Mouse (Mus musculus): ENCODE measurements at regions not wholly inside any gene's neighbourhood (a gene's known extent, or its start where the extent isn't known, plus 50 kb on each side); places are given as distances from the start of the nearest gene placed in this dataset.
A peak's percentile ranks its signal among the peaks of the same experiment; 100 is the strongest.

GRCm38 (mm10) chr2:92804916-92805315 lies 110.0 kb upstream of the Syt13 start:
- in situ Hi-C loops (cut with MboI; ENCODE audit: low sequenced_read_pairs in 2 of 2, unreplicated experiment in 2 of 2): loop anchor here (25.0 kb wide), 2 partner anchors 193 to 318 kb away; no protein-coding TSS in a partner anchor
- H3K4me3 ChIP-seq (ENCODE audit: insufficient read depth in 1 of 2, low read depth in 1 of 2, low read length in 2 of 2, poor library complexity in 1 of 2, severe bottlenecking in 1 of 2): no peak overlapping the region
- no peak for DNase-seq (ENCODE audit: low read depth, low spot score)
- no peak overlapping the region for H3K9ac ChIP-seq (ENCODE audit: insufficient read depth, low read depth, low read length, poor library complexity, severe bottlenecking)
- no peak overlapping the region for H3K27ac ChIP-seq (ENCODE audit: insufficient read depth, low read depth, low read length, poor library complexity, severe bottlenecking)
- H3K4me1 ChIP-seq (ENCODE audit: control insufficient read depth in 2 of 2, insufficient read depth in 2 of 2, low read length in 2 of 2, poor library complexity in 1 of 2): peaks cover 0 to 16% of the 10 kb centered on the region in 2 experiments; a peak in 1 of 4 replicates
- no peaks in the 10 kb centered on the region for H3K36me3 ChIP-seq (ENCODE audit: control insufficient read depth, insufficient read depth, low read length, poor library complexity, severe bottlenecking)
- no peaks in the 10 kb centered on the region for H3K9me3 ChIP-seq (ENCODE audit: control insufficient read depth, insufficient read depth, low read depth, low read length)
- TF ChIP-seq CHD2 (IDR thresholded peaks at IDR 0.05; ENCODE audit: low read depth, low read length) (no peak), ZNF384 (IDR thresholded peaks at IDR 0.05; ENCODE audit: low read depth, low read length) (no peak), ZC3H11A (IDR thresholded peaks at IDR 0.05; ENCODE audit: borderline replicate concordance, low read depth, low read length) (no peak), MAFK (IDR thresholded peaks at IDR 0.05; ENCODE audit: insufficient read depth, low read depth, low read length) (no peak), HCFC1 (IDR thresholded peaks at IDR 0.05; ENCODE audit: borderline replicate concordance, insufficient read depth, low read length) (no peak)

DNA sequence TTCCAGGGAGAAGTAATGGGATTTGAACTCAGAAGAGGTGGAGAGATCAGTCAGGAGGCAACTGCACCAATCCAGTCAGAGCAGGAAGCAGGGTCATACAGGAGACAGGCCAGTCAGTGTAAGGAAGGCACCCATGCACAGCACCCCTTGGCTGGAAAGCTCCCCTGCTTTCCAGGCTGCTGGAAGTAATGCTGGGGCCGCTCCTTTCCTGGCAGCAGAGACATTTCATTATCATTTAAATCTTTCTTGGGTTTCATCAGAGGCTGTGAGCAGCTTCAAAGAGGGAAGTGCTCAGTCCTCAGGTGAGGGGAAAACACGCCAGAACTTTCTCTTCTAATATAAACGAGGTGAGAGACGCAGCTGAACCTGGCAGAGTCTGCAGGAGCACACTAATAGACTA lies 109.1 kb upstream of the Syt13 start:
- in situ Hi-C loops (cut with MboI; ENCODE audit: low sequenced_read_pairs in 2 of 2, unreplicated experiment in 2 of 2): loop anchor here (25.0 kb wide), 2 partner anchors 193 to 318 kb away; no protein-coding TSS in a partner anchor
- H3K9me3 ChIP-seq (ENCODE audit: control insufficient read depth, insufficient read depth, low read depth, low read length): no peaks in the 10 kb centered on the region
- DNase-seq (ENCODE audit: low read depth, low spot score): peak; percentile 28
- H3K4me1 ChIP-seq (ENCODE audit: control insufficient read depth in 2 of 2, insufficient read depth in 2 of 2, low read length in 2 of 2, poor library complexity in 1 of 2): peaks cover 0 to 19% of the 10 kb centered on the region in 2 experiments; a peak in 1 of 4 replicates
- H3K27ac ChIP-seq (ENCODE audit: insufficient read depth, low read depth, low read length, poor library complexity, severe bottlenecking): no peak overlapping the region
- no peaks in the 10 kb centered on the region for H3K36me3 ChIP-seq (ENCODE audit: control insufficient read depth, insufficient read depth, low read length, poor library complexity, severe bottlenecking)
- H3K4me3 ChIP-seq (ENCODE audit: insufficient read depth in 1 of 2, low read depth in 1 of 2, low read length in 2 of 2, poor library complexity in 1 of 2, severe bottlenecking in 1 of 2): no peak overlapping the region
- H3K9ac ChIP-seq (ENCODE audit: insufficient read depth, low read depth, low read length, poor library complexity, severe bottlenecking): no peak overlapping the region
- no peak for TF ChIP-seq ZNF384 (IDR thresholded peaks at IDR 0.05; ENCODE audit: low read depth, low read length)
- no peak for TF ChIP-seq MAFK (IDR thresholded peaks at IDR 0.05; ENCODE audit: insufficient read depth, low read depth, low read length)
- TF ChIP-seq HCFC1 (IDR thresholded peaks at IDR 0.05; ENCODE audit: borderline replicate concordance, insufficient read depth, low read length): no peak
- TF ChIP-seq ZC3H11A (IDR thresholded peaks at IDR 0.05; ENCODE audit: borderline replicate concordance, low read depth, low read length): no peak
- TF ChIP-seq CHD2 (IDR thresholded peaks at IDR 0.05; ENCODE audit: low read depth, low read length): no peak

GRCm38 (mm10) chr2:92806481-92807195 lies 108.3 kb upstream of the Syt13 start:
- in situ Hi-C loops (cut with MboI; ENCODE audit: low sequenced_read_pairs in 2 of 2, unreplicated experiment in 2 of 2): loop anchor here (25.0 kb wide), 2 partner anchors 194 to 319 kb away; no protein-coding TSS in a partner anchor
- Histone ChIP-seq H3K36me3 (ENCODE audit: control insufficient read depth, insufficient read depth, low read length, poor library complexity, severe bottlenecking) (no peaks in the 10 kb centered on the region), H3K9ac (ENCODE audit: insufficient read depth, low read depth, low read length, poor library complexity, severe bottlenecking) (no peak overlapping the region), H3K27ac (ENCODE audit: insufficient read depth, low read depth, low read length, poor library complexity, severe bottlenecking) (no peak overlapping the region), H3K4me1 (ENCODE audit: control insufficient read depth in 2 of 2, insufficient read depth in 2 of 2, low read length in 2 of 2, poor library complexity in 1 of 2) (peaks cover 0 to 19% of the 10 kb centered on the region in 2 experiments; a peak in 1 of 4 replicates), H3K9me3 (ENCODE audit: control insufficient read depth, insufficient read depth, low read depth, low read length) (no peaks in the 10 kb centered on the region), H3K4me3 (ENCODE audit: insufficient read depth in 1 of 2, low read depth in 1 of 2, low read length in 2 of 2, poor library complexity in 1 of 2, severe bottlenecking in 1 of 2) (no peak overlapping the region)
- no peak for TF ChIP-seq ZC3H11A (IDR thresholded peaks at IDR 0.05; ENCODE audit: borderline replicate concordance, low read depth, low read length)
- no peak for TF ChIP-seq HCFC1 (IDR thresholded peaks at IDR 0.05; ENCODE audit: borderline replicate concordance, insufficient read depth, low read length)
- TF ChIP-seq MAFK (IDR thresholded peaks at IDR 0.05; ENCODE audit: insufficient read depth, low read depth, low read length): no peak
- no peak for TF ChIP-seq ZNF384 (IDR thresholded peaks at IDR 0.05; ENCODE audit: low read depth, low read length)
- no peak for TF ChIP-seq CHD2 (IDR thresholded peaks at IDR 0.05; ENCODE audit: low read depth, low read length)
- DNase-seq (ENCODE audit: low read depth, low spot score): no peak

DNA sequence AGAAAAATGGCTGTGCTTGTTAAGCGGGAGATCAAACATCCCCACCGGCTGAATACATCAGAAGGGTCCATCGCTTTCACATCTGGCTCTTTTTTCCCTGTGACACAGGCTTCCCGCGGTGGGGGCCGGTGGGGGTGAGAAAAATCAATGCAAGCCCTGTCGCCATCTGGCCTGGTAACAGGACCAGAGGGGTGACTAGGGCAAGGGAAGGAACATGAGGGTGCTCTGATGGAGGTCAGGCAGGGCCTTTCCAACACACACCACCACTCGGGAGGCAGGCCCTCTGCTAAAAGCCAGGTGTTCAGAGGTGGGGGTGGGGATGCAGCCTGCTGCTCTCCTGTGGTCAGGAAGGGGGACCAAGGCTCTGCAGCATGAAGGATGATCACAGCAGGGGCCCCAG lies 107.5 kb upstream of the Syt13 start:
- Histone ChIP-seq H3K9ac (ENCODE audit: insufficient read depth, low read depth, low read length, poor library complexity, severe bottlenecking) (no peak overlapping the region), H3K4me3 (ENCODE audit: insufficient read depth in 1 of 2, low read depth in 1 of 2, low read length in 2 of 2, poor library complexity in 1 of 2, severe bottlenecking in 1 of 2) (no peak overlapping the region), H3K4me1 (ENCODE audit: control insufficient read depth in 2 of 2, insufficient read depth in 2 of 2, low read length in 2 of 2, poor library complexity in 1 of 2) (peaks cover 0 to 19% of the 10 kb centered on the region in 2 experiments; a peak in 1 of 4 replicates), H3K9me3 (ENCODE audit: control insufficient read depth, insufficient read depth, low read depth, low read length) (no peaks in the 10 kb centered on the region), H3K36me3 (ENCODE audit: control insufficient read depth, insufficient read depth, low read length, poor library complexity, severe bottlenecking) (no peaks in the 10 kb centered on the region), H3K27ac (ENCODE audit: insufficient read depth, low read depth, low read length, poor library complexity, severe bottlenecking) (no peak overlapping the region)
- no peak for TF ChIP-seq ZC3H11A (IDR thresholded peaks at IDR 0.05; ENCODE audit: borderline replicate concordance, low read depth, low read length)
- TF ChIP-seq HCFC1 (IDR thresholded peaks at IDR 0.05; ENCODE audit: borderline replicate concordance, insufficient read depth, low read length): no peak
- TF ChIP-seq MAFK (IDR thresholded peaks at IDR 0.05; ENCODE audit: insufficient read depth, low read depth, low read length): no peak
- TF ChIP-seq ZNF384 (IDR thresholded peaks at IDR 0.05; ENCODE audit: low read depth, low read length): no peak
- TF ChIP-seq CHD2 (IDR thresholded peaks at IDR 0.05; ENCODE audit: low read depth, low read length): no peak
- in situ Hi-C loops (cut with MboI; ENCODE audit: low sequenced_read_pairs in 2 of 2, unreplicated experiment in 2 of 2): loop anchor here (25.0 kb wide), 2 partner anchors 195 to 320 kb away; no protein-coding TSS in a partner anchor
- no peak for DNase-seq (ENCODE audit: low read depth, low spot score)

Data from ES-E14 (cell line).